Mouse (Mus musculus) T-helper 1 cell (primary cell): ENCODE results near the gene Vtcn1.
"Not testable (repeated sequence)": the region's sequence is repeated elsewhere in the genome, so short reads cannot be mapped to it uniquely, and the experiment has no call there.

Experiments used
- in situ Hi-C: fragments of 300-600 bp; cut with MboI, MseI; formaldehyde crosslinking; loops from one replicate; pipeline ENCODE4 v1.15.1; 2025; ENCODE audit warnings: high pct_unique_total_duplicates

Vtcn1 gene

GRCm38 (mm10) chr3:100825225-100825965 is at the start of gene Vtcn1:
Gene Vtcn1 (plus strand): TSS chr3:100825459.
- in situ Hi-C loops, result no loop called here

GRCm38 (mm10) chr3:100776967-100777366 is 48.3 kb upstream of the Vtcn1 start:
- in situ Hi-C loops, result no loop called here

GRCm38 (mm10) chr3:100777568-100777967 is 47.7 kb upstream of the Vtcn1 start:
- in situ Hi-C loops, result no loop called here

DNA sequence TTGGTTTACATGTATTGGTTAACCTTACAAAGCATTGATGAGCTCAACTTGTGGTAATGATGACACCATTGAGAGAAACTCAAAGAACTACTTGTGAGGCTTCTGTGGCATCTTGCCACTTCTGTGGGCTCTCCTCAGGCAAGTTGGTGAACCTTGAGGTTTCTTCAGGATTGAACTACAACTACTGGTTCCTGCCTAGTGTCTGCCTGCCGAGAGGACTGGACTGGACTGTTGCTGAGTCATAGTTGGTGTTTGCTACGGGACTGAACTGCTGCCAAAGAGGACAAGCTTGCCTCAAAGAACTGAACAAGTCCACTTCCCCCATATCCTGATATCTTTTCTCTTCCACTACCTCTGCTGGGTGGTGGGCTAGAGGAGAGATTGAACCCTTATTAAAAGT is 39.2 kb upstream of the Vtcn1 start:
- in situ Hi-C loops, result no loop called here

DNA sequence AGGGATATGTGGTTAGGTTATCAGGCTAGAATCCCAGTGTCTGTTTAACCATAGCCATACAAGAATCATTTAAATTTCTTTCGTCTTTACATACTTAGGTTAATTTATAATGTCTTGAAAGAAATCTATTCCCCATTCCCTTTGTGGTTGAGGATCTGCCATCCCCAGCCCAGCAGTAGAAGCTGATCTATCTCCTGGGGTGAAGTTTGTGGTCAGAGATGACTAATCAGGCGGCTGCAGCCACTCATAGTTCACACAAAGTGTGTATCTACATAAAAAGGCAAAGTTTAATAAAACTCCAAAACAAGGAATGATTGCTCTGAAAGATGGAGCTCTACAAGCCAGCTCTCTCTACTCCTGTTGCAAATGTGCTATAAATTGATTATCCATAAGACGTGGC is 33.6 kb upstream of the Vtcn1 start:
- in situ Hi-C loops, result no loop called here

DNA sequence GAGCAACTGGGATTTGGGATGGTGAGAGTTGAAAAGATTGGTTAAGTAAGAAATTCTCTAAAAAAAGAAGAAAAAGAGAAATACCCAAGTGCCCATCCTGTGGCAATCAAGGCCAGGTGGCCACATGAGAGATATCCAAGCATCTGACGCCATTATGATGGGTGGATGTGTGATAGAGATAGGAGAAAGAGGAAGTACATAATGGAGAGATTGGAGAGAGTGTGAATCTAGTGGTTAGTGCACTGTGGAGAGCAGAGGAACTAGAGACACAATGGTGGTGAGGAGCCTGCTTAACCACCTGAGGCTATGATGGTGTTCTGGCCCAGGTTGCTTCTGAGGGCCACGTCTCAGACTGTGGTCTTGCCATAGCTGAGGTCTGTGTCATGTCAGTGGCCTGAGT is 31.9 kb upstream of the Vtcn1 start:
- in situ Hi-C loops, result no loop called here

DNA sequence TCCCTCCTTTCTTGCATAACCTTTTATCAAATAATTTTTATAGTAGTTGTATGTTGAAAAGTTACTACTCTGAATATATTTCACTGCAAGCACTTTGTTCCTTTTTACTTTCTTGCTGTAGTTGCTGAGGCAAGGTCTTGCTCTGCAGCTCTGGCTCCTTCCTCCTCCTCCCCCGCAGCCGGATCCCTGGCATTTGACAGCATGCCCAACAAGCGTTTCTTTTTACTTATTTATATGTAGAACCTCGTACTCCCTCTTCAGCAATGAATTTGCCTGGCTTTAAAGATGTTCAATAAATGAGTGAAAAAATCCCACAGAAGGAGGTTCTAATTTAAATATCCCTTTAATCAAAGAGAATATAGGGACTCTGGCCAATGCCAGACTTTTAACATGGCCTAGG is 28.7 kb upstream of the Vtcn1 start:
- in situ Hi-C loops, result no loop called here

DNA sequence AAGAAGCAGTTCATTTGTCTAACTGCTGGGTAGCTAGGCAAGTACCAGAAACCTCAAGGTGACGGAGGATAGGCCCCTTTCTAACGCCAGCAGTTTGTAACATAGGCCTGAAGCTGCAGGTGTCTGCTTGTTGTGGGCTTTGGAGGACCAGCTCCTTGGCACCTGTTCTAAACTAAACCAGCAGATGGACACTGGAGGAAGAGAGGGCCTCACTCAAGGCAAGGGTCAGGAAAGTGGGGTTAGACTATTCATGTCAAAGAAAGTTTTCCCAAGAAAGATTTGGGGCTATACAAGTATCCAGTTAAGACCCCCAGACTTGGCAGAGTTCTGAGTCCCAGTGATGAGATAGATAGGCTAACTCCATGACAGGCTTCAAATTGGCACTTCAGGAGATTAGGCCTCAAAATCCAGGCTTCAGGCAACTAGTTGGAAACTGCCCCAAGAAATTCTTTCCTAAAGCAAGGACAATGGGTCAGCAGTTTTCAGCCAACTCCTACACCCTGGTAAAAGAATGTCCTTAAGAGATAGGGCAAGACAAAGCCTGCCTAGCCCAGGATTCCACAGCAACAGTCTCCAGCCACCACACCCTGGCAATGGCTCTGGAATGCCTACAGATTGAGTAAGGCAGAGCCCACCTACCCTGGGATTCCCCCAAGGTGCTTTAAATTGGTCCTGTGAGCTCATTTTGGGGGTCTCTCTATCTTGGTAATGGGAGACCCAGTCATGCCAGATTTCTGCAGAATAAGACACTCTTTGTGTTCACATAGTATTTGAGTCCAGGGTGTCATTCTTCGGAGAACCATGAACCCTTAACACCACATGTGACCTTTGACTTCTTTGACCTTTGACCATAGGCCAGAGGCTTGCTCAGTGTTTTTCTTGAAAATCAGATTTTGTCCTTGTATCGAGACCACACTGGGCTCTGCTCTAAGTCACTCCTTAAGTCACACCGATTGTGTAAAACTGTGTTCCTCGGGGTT is 27.8 kb upstream of the Vtcn1 start:
- in situ Hi-C loops, result no loop called here

GRCm38 (mm10) chr3:100798872-100799422 is 26.3 kb upstream of the Vtcn1 start:
- in situ Hi-C loops, result no loop called here

DNA sequence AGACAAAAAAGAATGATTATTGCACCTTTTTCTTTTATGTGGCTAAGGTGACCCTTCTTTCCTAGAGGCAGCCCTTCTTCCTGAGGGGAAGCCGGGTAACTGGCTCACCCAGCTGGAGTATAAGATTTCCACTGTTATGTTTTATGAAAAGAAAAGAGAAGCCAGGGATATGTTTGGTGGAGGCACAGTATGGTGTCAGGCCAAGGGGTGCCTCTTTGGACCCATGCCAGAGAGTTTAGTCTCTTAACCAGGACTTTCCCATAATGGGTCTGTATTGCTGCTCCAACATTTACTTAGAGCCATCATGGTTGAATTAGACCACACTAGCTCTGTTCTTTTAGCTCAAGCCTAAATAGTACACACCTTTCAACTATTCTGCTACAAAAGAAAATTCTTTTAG is 20.3 kb upstream of the Vtcn1 start:
- in situ Hi-C loops, result no loop called here

DNA sequence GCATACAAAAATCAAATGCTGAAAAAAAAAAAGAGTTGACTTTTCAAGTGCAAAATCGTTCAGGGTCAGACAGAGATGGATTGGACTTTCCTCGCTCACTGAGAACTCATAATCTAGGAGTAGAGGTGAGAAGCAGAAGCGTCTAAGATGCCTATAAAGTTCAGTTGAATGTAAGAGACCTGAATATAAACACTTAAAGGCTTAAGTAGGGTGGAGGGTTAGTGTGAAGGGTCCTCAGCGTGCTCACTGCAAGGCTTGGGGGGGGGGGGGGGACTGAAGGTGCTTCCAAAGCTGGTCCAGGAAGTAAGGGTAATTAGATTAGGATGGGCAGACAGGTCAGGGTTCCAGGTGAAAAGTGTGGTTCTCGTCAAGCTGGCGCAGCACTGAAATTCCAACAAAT is 19.3 kb upstream of the Vtcn1 start:
- in situ Hi-C loops, result no loop called here

GRCm38 (mm10) chr3:100810461-100810860 is 14.8 kb upstream of the Vtcn1 start:
- in situ Hi-C loops, result no loop called here

- in situ Hi-C loops, result no loop called here
These were observed 13.4 kb upstream of the Vtcn1 start for GRCm38 (mm10) chr3:100811836-100812235.

DNA sequence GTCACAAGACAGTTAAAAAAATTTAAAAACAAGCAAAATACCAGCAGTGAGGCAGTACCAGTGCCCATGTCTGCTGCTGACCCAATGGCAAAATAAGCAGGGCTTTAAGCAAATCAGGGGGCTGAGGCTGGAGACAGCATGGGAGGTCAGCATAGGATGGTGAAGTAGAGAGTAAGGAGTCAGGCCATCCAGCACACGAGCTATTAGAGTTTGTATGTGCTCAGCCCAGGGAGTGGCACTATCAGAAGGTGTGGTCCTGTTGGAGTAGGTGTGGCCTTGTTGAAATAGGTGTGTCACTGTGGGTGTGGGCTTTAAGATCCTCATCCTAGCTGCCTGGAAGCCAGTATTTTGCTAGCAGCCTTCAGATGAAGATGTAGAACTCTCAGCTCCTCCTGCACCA is 9.8 kb upstream of the Vtcn1 start:
- in situ Hi-C loops, result not testable (repeated sequence)

GRCm38 (mm10) chr3:100818709-100819108 is 6.5 kb upstream of the Vtcn1 start:
- in situ Hi-C loops, result no loop called here

- in situ Hi-C loops, result no loop called here
These were observed 5.7 kb upstream of the Vtcn1 start for GRCm38 (mm10) chr3:100819571-100819970.

DNA sequence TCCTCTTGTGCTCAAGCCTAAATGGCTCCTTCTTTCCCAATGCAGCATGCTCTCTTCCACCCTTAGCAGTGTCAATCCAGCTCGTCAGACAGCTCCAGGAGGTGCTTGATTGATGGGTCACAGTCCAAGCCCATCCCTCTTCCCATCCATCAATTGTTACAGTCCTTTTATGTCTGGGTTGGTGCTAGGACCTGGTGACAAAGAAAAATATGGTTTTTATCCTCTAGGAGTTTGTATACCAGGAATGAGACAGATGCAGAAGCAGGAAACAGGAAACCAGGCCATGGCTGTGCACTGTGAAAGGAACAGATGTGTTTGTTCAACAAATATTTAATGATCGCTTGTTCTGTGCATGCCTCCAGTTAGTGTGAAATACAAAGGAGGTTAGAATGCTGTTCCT is 4.4 kb upstream of the Vtcn1 start:
- in situ Hi-C loops, result no loop called here

- in situ Hi-C loops, result no loop called here
These were observed 4.0 kb upstream of the Vtcn1 start for GRCm38 (mm10) chr3:100821276-100821675.

DNA sequence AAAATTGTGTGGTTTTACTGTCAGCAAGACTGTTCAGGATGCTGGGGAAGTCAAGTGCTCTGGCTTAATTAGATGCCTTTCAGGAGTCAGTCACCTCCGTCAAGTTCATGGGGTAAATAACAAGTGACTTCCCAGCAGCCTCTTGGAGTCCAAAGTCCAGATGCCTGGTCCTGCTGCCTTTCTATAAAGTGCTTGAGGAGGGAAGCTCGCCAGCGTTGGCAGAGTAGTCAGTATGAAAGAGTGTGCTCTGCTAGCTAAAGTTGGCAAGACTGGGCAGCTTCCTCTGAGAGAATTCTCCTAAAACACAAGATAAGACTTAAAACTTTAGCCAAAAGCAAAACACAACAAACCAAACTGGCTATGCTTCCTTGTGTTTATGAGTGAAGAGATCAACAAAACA is 18.5 kb downstream of the Vtcn1 start:
- in situ Hi-C loops, result no loop called here

DNA sequence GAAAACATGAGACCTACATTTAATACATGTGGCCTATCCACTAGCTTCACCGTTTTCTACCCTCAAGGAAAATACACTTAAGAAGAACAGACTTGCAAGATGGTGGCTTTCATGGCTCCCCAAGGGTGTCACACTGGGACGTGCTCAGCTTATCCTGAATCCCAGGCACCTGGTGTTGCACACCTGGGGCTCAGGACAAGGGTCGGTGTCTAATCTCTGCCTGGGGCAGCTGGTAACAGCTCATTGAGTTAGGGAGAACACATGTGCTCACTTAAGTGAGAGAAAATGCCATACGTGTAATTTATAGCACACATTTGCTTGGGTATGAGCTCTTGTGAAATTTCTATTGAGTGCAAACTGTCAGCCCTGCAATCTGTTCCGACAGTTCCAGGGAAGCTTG is 19.1 kb downstream of the Vtcn1 start:
- in situ Hi-C loops, result no loop called here

GRCm38 (mm10) chr3:100848348-100848747 is 23.1 kb downstream of the Vtcn1 start:
- in situ Hi-C loops, result no loop called here

GRCm38 (mm10) chr3:100850468-100850867 is 25.2 kb downstream of the Vtcn1 start:
- in situ Hi-C loops, result no loop called here
